Mouse (Mus musculus) liver, embryonic 16.5 days (tissue): ENCODE data around the gene Gm38392. TPM values are rescaled to one million over a fixed set of nuclear protein-coding genes. Genes with fewer than 3 reads are reported as not detected.

Source experiments
- ATAC-seq: fragments of 200-750 bp; cut with Nextera tagmentation; 2 replicates; pipeline ENCODE4 v1.8.0; 2017; ENCODE audit warnings: low read depth, mild to moderate bottlenecking, moderate number of reproducible peaks, moderate library complexity
- H3K27ac ChIP-seq: fragments of 300-500 bp; sonication (generic); 2 replicates; pipeline ENCODE4 v1.5.1; 2014; ENCODE audit warnings: mild to moderate bottlenecking, low read length
- H3K27me3 ChIP-seq: fragments of 300-500 bp; sonication (generic); 2 replicates; pipeline ENCODE4 v1.6.1; 2014; ENCODE audit warnings: low read depth, low read length, mixed read lengths; ENCODE audit not compliant: control insufficient read depth, insufficient read depth
- H3K36me3 ChIP-seq: fragments of 300-500 bp; sonication (generic); 2 replicates; pipeline ENCODE4 v1.6.1; 2014; ENCODE audit warnings: mild to moderate bottlenecking; ENCODE audit not compliant: control insufficient read depth, insufficient read depth
- H3K4me1 ChIP-seq: fragments of 300-500 bp; sonication (generic); 2 replicates; pipeline ENCODE4 v1.6.1; 2014; ENCODE audit warnings: low read depth, low read length, mixed read lengths; ENCODE audit not compliant: control insufficient read depth
- H3K4me2 ChIP-seq: fragments of 300-500 bp; sonication (generic); 2 replicates; pipeline ENCODE4 v1.6.1; 2014; ENCODE audit warnings: low read depth, low read length, mixed read lengths
- H3K4me3 ChIP-seq: fragments of 300-500 bp; sonication (generic); 2 replicates; pipeline ENCODE4 v1.5.1; 2014; ENCODE audit warnings: low read depth, mild to moderate bottlenecking, low read length
- H3K9ac ChIP-seq: fragments of 300-500 bp; sonication (generic); 2 replicates; pipeline ENCODE4 v1.6.1; 2014; ENCODE audit warnings: low read depth, low read length
- H3K9me3 ChIP-seq: fragments of 300-500 bp; sonication (generic); replicated peaks from 2 replicates; pipeline ENCODE4 v1.6.1; 2016; ENCODE audit warnings: low read length; ENCODE audit not compliant: control insufficient read depth
- WGBS: fragments of 180-500 bp; shearing (Covaris S2); extraction: QIAGEN DNeasy Blood & Tissue Kit; methylation state at CpG from one replicate; pipeline ENCODE4 v1.1.7; 2014; ENCODE audit not compliant: insufficient replicate concordance; 5-methylcytosine and 5-hydroxymethylcytosine counted together
- polyA plus RNA-seq: library from polyadenylated mRNA; unstranded; fragments of >200 nt; fragmentation: Nextera tagmentation; extraction: Ambion mirVana; gene quantifications from 2 replicates; pipeline ENCODE4 v1.2.1, GENCODE M21; 2015

Gm38392 gene
- polyA plus RNA-seq, 1 experiment from 2014 or later: not detected

- WGBS: 0% methylated on average over 2 of the region's 2 CpGs
- Histone ChIP-seq H3K36me3 (no peaks in the 10 kb centered on the region), H3K4me1 (no peaks in the 10 kb centered on the region), H3K9me3 (no peaks in the 10 kb centered on the region), H3K4me3 (no peak overlapping the region), H3K27ac (no peak overlapping the region), H3K9ac (no peak overlapping the region), H3K27me3 (peaks cover 39% of the 10 kb centered on the region), H3K4me2 (no peak overlapping the region)
- no peak for ATAC-seq
These were observed 42.9 kb downstream of the Gm38392 start for GRCm38 (mm10) chr3:88244071-88244470.

GRCm38 (mm10) chr3:88242531-88242930 is 44.5 kb downstream of the Gm38392 start:
- Histone ChIP-seq H3K27me3 (peaks cover 52% of the 10 kb centered on the region), H3K4me1 (no peaks in the 10 kb centered on the region), H3K4me2 (no peak overlapping the region), H3K9ac (no peak overlapping the region), H3K36me3 (no peaks in the 10 kb centered on the region), H3K27ac (no peak overlapping the region), H3K4me3 (no peak overlapping the region), H3K9me3 (no peaks in the 10 kb centered on the region)
- ATAC-seq: 0 out of 2 replicates have a peak, but pooled peaks have one; percentile 21
- 4% methylated on average over 13 of the region's 13 CpGs for WGBS

GRCm38 (mm10) chr3:88241045-88241786 is 45.8 kb downstream of the Gm38392 start:
- H3K4me1 ChIP-seq: no peaks in the 10 kb centered on the region
- no peak for ATAC-seq
- H3K27me3 ChIP-seq: peaks cover 56% of the 10 kb centered on the region
- WGBS: 3% methylated on average over 42 of the region's 48 CpGs
- H3K9me3 ChIP-seq: no peaks in the 10 kb centered on the region
- H3K4me3 ChIP-seq: no peak overlapping the region
- no peaks in the 10 kb centered on the region for H3K36me3 ChIP-seq
- no peak overlapping the region for H3K4me2 ChIP-seq
- no peak overlapping the region for H3K27ac ChIP-seq
- no peak overlapping the region for H3K9ac ChIP-seq

- peaks cover 56% of the 10 kb centered on the region for H3K27me3 ChIP-seq
- H3K4me2 ChIP-seq: no peak overlapping the region
- H3K4me1 ChIP-seq: no peaks in the 10 kb centered on the region
- H3K4me3 ChIP-seq: no peak overlapping the region
- H3K9ac ChIP-seq: no peak overlapping the region
- no peaks in the 10 kb centered on the region for H3K36me3 ChIP-seq
- 38% methylated on average over 4 of the region's 4 CpGs for WGBS
- no peak overlapping the region for H3K27ac ChIP-seq
- no peaks in the 10 kb centered on the region for H3K9me3 ChIP-seq
- ATAC-seq: no peak
These were observed 47.6 kb downstream of the Gm38392 start for GRCm38 (mm10) chr3:88239446-88239845.

- no peaks in the 10 kb centered on the region for H3K4me1 ChIP-seq
- H3K27me3 ChIP-seq: peaks cover 58% of the 10 kb centered on the region
- no peak for ATAC-seq
- no peak overlapping the region for H3K27ac ChIP-seq
- no peak overlapping the region for H3K4me3 ChIP-seq
- H3K4me2 ChIP-seq: no peak overlapping the region
- 36% methylated on average over 8 of the region's 8 CpGs for WGBS
- H3K9me3 ChIP-seq: no peaks in the 10 kb centered on the region
- no peaks in the 10 kb centered on the region for H3K36me3 ChIP-seq
- H3K9ac ChIP-seq: no peak overlapping the region
These were observed 48.1 kb downstream of the Gm38392 start for GRCm38 (mm10) chr3:88238866-88239391.

GRCm38 (mm10) chr3:88237556-88238194 is 49.3 kb downstream of the Gm38392 start:
- Histone ChIP-seq H3K27ac (no peak overlapping the region), H3K27me3 (peaks cover 62% of the 10 kb centered on the region), H3K36me3 (no peaks in the 10 kb centered on the region), H3K9me3 (no peaks in the 10 kb centered on the region), H3K4me3 (no peak overlapping the region), H3K4me2 (no peak overlapping the region), H3K4me1 (no peaks in the 10 kb centered on the region), H3K9ac (no peak overlapping the region)
- peak; percentile 39; the same call in 1 of the 2 replicates for ATAC-seq
- 6% methylated on average over 10 of the region's 10 CpGs for WGBS

GRCm38 (mm10) chr3:88237161-88237555 is 49.9 kb downstream of the Gm38392 start:
- H3K9ac ChIP-seq: no peak overlapping the region
- ATAC-seq: no peak
- H3K27ac ChIP-seq: no peak overlapping the region
- no peak overlapping the region for H3K4me3 ChIP-seq
- H3K4me2 ChIP-seq: no peak overlapping the region
- 35% methylated on average over 6 of the region's 6 CpGs for WGBS
- peaks cover 57% of the 10 kb centered on the region for H3K27me3 ChIP-seq
- H3K36me3 ChIP-seq: no peaks in the 10 kb centered on the region
- no peaks in the 10 kb centered on the region for H3K9me3 ChIP-seq
- no peaks in the 10 kb centered on the region for H3K4me1 ChIP-seq

- H3K27me3 ChIP-seq: peaks cover 52% of the 10 kb centered on the region
- 44% methylated on average over 2 of the region's 2 CpGs for WGBS
- no peak overlapping the region for H3K27ac ChIP-seq
- H3K4me3 ChIP-seq: no peak overlapping the region
- no peaks in the 10 kb centered on the region for H3K36me3 ChIP-seq
- no peak overlapping the region for H3K4me2 ChIP-seq
- no peak for ATAC-seq
- no peak overlapping the region for H3K9ac ChIP-seq
- no peaks in the 10 kb centered on the region for H3K4me1 ChIP-seq
- H3K9me3 ChIP-seq: no peaks in the 10 kb centered on the region
These were observed 51.4 kb downstream of the Gm38392 start for GRCm38 (mm10) chr3:88235616-88236015.

- WGBS: 7% methylated on average over 3 of the region's 3 CpGs
- Histone ChIP-seq H3K9me3 (no peaks in the 10 kb centered on the region), H3K36me3 (no peaks in the 10 kb centered on the region), H3K27me3 (peaks cover 51% of the 10 kb centered on the region), H3K27ac (no peak overlapping the region), H3K4me2 (no peak overlapping the region), H3K9ac (no peak overlapping the region), H3K4me1 (no peaks in the 10 kb centered on the region), H3K4me3 (no peak overlapping the region)
- no peak for ATAC-seq
These were observed 51.8 kb downstream of the Gm38392 start for GRCm38 (mm10) chr3:88235216-88235615.
